Mouse (Mus musculus) testis, postnatal 10 days (tissue): ENCODE data around the gene Coq8b.
"Not testable (repeated sequence)": the region's sequence is repeated elsewhere in the genome, so short reads cannot be mapped to it uniquely, and the experiment has no call there.

Source experiments
- DNase-seq: peaks from one replicate; pipeline ENCODE4 v3.0.0; 2021; ENCODE audit warnings: low spot score

Gene Coq8b

DNA sequence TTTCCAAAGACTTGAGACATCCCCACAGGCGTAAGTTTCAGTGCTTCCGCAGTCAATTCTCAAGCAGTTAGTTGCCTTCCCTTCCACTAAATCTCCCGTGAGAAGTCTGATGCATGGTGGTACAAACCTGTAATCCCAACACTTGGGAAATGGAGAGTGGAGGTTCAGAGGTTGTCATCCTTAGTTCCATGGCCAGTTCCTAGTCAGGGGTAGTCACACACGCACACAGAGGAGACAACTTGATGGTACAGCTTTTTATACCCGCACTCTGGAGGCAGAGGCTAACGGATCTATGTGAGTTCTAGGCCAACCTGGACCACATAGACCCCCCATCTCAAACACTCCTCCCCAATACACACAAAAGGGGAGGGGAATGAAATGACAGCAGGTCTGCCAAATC, 4.0 kb upstream of the Coq8b start:
- peak; percentile 37 for DNase-seq

DNA sequence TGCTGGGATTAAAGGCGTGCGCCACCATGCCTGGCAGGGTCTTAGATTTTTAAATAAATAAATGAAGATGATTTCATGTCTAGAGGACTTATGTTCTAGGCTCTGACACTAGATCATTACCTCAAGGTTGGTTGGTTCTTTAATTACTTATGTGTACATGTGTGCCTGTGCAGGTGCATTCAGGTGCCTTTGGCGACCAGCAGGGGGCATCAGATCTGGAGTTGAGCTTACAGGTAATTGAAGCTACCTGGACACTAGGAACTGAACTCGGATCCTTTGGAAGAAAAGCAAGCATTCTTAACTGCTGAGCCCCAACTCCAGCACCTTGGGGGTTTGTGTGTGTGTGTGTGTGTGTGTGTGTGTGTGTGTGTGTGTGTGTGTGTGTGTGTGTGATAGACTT, 2.0 kb upstream of the Coq8b start:
- DNase-seq: no peak

DNA sequence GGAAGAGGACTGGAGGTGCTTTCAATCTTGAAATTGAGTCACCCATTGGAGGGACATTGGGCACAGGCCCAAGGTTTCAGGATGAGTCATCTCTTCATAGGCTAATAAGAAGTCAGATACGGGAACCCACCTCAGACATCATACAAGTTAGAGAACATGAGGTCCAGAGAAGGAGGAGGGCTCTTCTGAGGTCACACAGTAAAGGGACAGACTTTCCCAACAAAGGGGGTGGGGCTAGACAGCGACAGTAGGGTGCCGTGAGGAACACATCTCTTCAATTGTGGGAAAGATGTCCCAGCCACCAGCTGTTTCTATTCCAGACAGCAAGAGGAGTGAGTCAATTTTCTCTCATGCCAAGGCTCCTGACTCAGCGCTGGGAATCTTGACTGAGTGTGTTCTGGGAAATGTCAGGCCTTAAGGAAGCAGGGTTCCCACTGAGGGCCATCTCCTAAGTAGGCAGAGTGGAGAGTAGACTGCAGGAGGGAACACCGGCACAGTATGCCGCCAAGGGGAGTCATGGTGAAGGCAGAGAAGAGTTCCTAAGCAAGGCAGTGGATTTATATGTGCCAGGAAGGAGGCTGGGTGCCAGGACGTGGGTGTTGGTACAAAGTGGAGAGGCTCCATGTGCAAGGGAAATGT, 1.0 kb upstream of the Coq8b start:
- no peak for DNase-seq

DNA sequence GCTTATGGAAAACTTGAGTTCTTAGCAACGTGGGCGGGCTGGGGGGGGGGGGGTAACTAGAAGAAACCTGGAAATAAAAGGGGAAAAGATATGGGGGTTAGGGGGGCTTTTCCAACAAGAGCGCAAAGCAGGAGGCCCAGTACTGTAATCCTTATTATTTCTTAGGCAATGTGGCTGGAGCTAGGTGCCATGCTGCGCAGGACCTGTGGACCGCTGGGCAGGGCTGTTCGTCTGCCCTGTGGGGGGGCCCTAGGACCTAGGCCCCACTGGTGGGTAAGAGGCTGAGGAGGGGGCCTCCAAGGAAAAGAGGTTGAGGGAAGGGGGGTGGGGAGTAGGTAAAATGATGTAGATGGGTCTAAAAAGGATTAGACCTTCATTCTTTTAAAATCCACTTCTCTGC, 477 bp downstream of the Coq8b start:
- DNase-seq: no peak

DNA sequence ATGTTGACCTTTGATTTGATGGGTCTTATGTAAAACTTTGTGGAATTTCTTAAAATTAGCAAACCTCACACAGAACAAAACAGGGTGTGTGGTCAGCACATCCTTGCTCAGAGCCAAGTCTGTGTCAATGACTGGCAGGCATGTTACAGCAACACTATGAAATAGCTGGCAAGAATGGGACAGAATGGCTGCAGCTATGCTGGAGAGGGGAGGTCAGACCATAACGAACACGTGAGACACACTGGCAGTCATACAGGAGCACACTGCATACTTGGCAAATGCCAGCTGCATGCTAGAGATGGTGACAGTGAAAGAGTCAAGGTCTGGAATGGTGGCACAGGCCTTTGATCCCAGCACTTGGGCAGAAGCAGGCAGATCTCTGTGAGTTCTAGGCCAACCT, 2.9 kb downstream of the Coq8b start:
- no peak for DNase-seq

DNA sequence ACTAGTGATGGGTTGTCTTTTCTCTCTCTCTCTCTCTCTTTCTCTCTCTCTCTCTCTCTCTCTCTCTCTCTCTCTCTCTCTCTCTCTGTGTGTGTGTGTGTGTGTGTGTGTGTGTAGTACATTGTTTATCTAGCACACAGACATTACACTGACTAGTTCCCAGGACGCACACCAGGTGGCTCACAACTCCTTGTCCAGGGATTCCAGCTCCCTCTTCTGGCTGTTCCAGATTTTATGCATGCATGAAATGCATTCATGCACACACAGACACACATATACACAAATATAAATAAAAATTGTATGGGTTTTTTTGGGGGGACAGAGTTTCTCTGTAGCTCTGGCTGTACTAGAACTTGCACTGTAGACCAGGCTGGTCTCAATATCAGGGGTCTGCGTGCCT, 4.7 kb downstream of the Coq8b start:
- DNase-seq: no peak

DNA sequence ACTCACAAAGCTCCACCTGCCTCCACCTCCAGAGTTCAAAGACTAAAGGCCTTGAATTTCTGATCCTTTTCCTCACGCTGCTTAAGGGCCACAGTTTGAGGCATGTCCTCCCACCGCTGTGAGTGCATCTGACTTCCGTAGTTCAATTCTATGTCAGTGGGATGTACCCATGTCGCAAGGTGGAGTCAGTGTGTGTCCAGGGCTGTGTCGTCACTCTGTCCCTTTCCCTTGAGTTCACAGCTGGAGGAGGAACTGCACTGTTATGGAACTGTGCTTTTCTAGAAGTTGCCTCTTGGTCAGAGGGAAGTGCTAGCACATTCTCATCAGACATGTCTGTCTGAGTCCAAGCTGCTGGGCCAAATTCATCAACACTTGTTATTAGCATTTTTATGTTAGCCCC, 5.7 kb downstream of the Coq8b start:
- DNase-seq: no peak

DNA sequence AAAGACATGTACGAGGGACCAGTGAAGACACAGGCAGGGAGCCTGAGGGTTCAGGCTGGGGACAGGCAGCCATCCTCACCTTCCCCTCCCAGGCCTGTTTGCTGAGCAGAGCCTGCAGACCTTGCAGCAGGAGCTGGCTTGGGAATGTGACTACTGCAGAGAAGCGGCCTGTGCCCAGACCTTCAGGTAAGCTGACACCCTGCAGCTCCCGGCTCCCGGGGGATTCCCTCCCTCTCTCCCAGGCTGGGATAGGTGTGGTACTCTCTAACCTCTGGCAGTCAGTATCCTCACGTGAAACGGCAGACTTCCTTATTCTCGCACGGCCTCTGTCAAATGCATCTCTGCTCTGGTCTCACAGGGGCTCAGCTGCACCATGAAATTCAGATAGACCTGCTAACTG, 10.4 kb downstream of the Coq8b start:
- no peak for DNase-seq

DNA sequence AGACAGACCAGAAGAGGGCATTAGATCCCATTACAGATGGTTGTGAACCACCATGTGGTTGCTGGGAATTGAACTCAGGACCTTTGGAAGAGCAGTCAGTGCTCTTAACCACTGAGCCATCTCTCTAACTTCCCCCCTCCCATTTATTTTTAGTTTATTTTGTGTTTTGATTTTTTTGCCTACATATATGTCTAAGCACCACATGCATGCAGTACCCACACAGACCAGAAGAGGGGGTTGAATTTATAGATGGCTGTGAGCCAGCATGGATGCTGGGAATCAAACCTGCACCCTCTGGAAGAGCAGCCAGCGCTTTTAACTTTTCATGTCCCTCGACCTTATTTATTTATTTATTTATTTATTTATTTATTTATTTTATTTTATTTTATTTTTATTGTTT, 11.3 kb downstream of the Coq8b start:
- not testable (repeated sequence) for DNase-seq

DNA sequence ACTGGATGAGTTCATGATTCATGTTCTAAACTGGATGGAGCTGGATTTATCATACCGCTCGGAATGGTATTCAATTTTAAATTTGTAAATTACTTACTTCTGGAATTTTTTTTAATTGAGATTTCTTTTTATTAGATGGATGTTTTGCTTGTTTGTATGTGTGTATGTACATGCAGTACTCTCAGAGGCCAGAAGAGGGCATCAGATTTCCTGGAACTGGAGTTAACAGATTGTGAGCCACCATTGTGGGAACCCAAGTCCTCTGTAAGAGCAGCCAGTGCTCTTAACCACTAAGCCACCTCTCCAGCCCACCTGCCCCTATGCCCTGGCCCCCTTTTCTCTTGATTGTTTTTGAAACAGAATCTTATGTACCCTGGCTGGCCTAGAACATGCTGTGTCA, 16.3 kb downstream of the Coq8b start:
- DNase-seq: peak; percentile 59

DNA sequence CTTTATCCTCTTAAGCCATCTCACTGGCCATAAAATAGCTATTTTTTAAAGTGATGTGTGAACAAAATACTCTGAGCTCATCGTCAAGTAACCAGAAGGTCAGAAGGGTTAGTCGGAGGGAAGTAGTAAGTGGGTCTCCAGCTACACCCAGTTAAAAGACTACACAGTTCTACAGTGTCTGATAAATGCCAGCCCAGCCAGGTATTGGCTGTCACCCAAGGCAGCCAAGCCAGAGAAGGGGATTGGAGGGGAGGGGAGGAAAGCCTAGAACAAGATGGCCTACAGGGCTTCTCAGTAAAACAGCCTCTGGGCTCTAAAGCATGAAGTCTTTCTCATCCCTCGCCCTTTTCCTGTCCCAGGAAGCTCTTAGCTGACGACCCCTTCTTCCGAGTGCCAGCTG, 17.1 kb downstream of the Coq8b start:
- no peak for DNase-seq

DNA sequence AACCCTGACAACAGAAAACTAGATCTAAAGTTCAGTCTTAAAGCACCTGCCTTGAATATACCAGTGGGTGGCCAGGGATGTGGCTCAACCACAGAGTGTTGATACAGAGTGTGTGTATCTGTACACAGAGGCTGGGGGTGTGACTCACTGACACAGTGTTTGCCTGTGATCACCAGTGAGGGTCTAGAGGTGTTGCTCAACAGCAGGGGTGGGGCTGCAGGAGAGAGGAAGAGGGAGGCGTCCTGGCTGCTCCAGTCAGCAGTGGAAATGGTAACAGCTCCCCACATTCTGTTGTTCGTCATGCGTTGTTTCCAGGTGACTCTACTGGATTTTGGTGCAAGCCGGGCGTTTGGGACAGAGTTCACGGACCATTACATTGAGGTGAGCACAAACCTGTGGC, 19.1 kb downstream of the Coq8b start:
- DNase-seq: no peak

DNA sequence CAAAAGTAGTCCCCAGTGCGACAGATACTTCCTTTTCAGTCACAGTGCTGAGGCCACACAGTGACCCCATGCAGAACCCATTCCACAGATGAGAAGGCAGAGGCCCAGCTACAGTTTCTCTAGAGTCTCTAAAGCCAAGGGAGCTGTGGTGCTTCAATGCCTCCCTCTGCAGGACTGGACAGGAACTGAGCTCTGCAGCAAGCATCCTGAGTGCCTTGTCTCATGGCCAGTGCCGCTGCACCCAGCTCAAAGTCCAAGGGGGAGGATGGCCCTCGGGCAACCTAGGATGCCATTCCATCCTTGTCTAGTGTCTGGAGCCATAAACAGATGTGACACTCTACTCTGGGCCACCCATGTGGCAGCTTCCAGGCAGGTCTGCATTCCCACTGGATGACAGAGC, 22.9 kb downstream of the Coq8b start:
- DNase-seq: peak; percentile 61

DNA sequence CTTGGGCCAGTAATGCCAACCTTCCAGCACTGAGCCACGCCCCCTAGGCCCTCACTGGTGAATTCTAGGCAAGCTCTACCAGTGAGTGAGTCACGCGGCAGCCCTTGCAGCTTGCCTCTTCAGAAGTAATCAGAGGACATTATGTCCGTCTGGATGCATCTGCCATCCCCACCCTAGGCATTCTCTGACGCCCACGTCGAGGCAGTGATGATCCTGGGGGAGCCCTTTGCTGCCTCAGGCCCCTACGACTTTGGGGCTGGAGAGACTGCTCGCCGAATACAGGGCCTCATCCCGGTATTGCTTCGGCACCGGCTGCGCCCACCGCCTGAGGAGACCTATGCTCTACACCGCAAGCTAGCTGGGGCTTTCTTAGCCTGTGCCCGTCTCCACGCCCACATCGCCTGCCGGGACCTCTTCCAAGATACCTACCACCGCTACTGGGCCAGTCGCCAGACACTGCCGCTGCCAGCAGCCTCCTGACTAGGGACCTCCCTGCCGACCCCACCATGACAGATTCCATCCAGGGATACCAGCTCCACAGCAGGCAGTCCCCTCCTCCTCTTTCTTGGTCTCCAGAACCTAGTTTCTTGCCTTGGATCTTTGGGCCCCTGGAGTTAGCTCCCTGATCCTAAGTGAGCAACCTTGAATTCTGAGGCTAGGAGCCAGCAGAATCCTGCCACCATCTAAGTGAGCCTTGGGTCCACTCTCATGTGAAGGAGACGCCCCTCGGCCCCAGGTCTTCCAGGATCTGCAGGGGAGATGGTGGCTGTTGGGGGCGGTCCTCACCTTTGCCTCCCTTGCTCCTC, 24.4 kb downstream of the Coq8b start:
- DNase-seq: peak; percentile 79

DNA sequence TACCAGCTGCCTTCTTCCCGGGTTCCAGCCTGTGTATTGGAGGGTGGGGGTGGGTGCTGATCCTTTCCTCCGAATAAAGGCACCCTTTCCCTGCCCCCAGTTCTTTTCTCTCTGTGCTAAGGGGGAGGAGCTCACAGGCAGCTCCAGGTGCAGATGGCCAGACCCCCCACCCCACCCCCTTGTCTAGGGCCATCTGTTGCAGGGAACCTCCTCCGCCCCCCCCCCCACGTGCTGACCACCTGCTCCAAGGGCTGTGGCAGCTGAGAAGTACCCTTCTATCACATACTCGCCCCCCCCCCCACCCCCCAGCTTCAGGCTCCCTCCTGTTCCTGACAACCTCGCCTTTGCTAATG, 25.0 kb downstream of the Coq8b start:
- peak; percentile 59 for DNase-seq

DNA sequence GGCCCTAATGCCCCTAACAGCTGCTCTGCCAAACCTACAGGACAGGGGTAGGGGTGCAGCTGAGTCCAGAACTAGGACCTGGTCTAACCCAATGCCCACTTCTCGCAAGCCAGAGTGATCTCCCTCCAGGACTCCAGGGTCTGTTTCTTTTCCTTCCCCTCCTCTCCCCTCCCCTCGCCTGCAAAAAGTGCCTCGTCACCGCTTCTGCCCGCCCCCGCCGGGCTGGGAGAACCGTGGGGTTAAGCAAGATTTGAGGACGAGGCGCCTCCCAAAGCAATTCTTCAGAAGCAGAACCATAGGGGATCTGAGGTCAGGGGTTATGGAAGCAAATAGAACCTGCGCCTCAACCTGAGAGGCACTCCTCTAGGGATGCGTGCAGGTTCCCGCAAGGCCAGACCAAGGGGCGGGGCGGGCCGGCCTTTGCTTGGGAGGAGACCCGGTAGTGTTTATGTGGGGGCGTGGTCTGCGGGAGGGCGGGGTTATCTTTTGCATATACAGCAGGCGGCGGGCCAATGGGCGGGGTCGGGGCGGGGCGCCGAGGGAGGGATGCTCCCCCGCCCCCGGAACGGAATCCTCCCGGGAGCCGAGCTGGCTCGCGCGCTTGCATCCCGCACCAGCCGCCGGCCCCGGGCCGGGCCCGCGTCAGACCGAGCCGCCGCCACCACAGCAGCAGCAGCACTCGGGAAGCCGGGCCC, 25.5 kb downstream of the Coq8b start, which contains the start of gene Numbl:
TSS of gene Numbl (plus strand) at position 229 of the 695 bp plus-strand sequence.
- peak; percentile 99 for DNase-seq

DNA sequence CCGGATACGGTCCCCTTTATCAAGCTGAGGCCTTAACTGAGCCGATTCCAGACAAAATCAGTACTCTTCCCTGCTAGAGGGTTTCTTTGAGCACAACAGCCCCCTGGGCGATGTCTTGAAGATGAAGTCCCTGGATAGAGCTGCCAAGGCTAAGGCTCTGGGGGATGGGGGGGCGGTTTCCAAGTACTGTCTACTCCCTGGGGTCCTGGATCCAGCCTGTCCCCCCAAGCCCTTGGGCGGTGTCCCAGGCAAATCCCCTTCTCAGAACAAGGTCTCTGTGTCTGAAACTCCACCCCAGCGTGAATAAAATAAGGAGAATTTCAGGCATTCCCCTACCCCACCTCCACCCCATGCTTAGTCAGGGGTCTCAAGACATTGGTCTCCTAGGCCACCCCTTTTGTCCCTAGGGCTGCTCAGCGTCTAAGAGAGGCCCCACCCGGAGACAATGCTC, 26.5 kb downstream of the Coq8b start:
- DNase-seq: peak; percentile 61

DNA sequence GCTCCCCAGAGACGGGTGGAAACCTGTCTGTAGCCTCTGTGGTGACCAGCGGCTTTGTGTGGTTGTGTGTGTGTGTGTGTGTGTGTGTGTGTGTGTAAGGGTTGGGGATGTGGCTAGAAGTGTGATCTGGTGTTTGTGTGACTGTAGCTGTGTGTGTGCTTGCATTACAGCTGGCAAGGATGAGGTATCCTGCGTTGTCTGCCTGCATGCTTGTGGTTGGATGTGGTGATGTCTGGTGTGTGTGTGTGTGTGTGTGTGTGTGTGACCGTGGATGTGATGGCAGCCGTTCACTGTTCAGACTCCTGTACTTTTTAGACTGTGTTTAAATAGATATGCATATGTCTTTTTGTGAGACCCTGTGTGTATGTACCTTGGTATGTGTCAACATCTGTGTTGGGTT, 26.9 kb downstream of the Coq8b start:
- no peak for DNase-seq

DNA sequence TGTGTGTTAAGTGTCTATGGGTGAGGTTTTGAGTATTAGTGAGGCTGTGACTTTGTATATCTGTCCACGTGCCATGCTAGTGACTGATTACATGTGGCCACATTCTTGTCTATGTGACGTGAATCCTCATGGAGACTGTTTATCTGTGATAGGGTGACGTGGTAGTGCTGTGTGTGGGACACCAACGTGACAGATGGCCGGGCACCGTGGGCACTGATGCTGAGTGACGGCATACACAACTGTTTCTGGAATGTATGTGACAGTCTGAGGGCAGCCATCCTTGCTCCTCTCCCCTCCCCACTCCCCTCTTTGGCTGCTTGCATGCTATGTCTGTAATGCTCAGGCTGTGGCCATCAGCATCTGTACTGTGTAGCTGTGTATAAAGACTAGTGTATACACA, 28.0 kb downstream of the Coq8b start:
- DNase-seq: no peak

DNA sequence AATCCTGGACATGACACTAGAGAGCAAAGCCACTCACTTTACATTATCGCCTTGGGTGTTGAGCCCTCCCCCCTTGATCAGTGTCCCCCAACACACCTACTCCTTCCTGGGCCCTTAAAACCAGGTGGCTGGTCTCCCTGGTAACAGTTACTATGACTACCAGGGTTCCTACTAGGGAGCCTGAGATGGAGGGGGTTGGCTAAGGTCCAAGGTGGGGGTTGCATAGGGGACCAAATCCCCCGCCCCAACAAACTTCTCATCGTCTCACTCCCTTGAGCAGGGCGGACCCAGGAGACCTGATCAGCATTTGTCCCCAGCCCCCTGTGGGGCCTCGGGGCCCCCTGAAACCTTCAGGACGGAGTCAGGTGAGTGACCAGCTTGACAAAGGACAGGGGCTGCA, 29.1 kb downstream of the Coq8b start:
- peak; percentile 59 for DNase-seq

DNA sequence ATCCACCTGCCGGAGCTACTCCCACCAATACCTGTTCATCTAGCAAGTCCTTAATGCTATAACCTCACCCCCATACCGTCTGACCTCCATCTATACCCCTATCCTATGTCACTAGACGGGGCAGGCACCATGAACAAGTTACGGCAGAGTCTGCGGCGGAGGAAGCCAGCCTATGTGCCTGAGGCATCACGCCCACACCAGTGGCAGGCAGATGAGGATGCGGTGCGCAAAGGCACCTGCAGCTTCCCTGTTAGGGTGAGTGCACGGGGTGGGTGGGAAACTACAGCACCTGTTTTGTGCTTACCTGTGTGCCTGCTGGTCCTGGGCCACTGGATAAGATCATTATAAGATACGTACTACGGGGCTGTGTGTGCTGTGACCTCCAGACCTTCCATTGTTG, 31.9 kb downstream of the Coq8b start:
- no peak for DNase-seq

DNA sequence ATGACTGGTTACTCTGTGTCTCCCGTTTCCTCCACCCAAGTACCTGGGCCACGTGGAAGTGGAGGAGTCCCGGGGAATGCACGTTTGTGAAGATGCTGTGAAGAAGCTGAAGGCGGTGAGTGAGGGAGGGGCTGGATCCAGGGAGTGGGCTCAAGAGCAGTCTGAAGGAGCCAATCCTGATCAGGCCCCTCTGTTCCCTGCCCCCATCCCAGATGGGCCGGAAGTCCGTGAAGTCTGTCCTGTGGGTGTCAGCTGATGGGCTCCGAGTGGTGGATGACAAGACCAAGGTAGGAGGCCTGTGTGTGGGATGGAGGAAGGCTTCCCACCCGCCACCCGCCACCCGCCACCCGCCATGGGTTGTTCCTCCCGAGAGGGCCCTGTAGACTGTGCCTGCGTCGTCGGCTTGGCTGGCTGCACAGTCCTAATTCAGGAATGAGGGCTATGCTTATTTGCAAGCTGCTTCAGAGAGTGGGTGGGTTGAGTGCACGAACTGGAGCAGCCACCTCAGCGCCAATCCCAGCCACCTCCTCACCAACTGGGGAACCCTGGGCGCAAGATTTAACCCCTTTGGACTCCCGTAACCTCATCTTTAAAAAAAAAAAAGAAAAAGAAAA, 33.8 kb downstream of the Coq8b start:
- DNase-seq: no peak

DNA sequence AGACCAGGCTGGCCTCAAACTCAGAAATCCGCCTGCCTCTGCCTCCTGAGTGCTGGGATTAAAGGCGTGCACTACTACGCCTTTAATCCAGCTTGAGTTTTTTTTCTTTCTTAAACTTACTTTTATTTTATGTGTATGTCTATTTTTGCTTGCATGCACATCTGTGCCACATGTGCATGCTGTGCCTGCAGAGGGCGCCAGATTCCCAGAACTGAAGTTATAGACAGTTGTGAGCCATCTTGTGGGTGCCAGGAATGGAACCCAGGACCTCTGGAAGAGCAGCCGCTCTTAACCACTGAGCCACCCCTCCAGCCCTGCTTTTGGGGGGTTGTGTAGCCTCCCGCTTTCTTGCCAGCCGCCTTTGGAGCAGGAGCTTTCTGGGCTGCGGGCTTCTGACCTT, 38.6 kb downstream of the Coq8b start:
- DNase-seq: no peak
